Mouse (Mus musculus) E14TG2a.4 (cell line): ENCODE data around the gene Pom121l2.

ENCODE experiments used
- CTCF ChIP-seq: conservative IDR thresholded peaks from 2 replicates; pipeline ENCODE4 v1.5.1; 2014; ENCODE audit warnings: low read length
- POU5F1 ChIP-seq: IDR thresholded peaks from 2 replicates; pipeline ENCODE4 v1.6.1; 2014; ENCODE audit warnings: low read length, borderline replicate concordance

DNA sequence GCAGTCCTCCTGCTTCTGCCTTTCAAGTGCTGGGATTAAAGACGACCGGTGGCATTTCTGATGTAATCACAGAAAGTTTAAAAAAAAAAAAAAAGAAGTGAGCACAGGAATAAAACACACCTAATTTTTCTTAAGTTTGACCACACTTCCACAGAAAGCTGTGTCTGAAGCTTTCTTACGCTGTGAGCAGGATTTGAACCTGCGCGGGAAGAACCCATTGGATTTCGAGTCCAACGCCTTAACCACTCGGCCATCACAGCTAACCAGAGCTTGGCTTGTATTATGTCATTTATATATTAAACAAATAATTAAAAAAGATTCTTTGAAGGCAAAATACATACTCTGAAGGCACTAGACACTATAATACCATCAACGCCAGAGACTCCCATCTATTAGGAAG lies 41.2 kb downstream of the Pom121l2 start:
- TF ChIP-seq CTCF (no peak), POU5F1 (no peak)
